Comparison of ENCODE assay signal across 8 mouse cellular contexts in genomic region chr8:120821399-120822170, GRCm38 (mm10).
DNase-seq lines count a peak whose midpoint lies in the region; ATAC-seq lines count a peak whose summit lies in the region.

No protein-coding gene starts in this region.

- no peaks in the 10 kb centered on the region for H3K36me3 ChIP-seq in kidney, embryonic 16.5 days (ENCODE audit: insufficient read depth, low read length)
- no peaks in the 10 kb centered on the region for H3K36me3 ChIP-seq in lung, embryonic 16.5 days (ENCODE audit: control insufficient read depth, insufficient read depth, low read length)

- peaks cover 7% of the 10 kb centered on the region; the same call in 1 of the 2 replicates for H3K27me3 ChIP-seq in kidney, embryonic 16.5 days (ENCODE audit: insufficient read depth, low read length)
- no peaks in the 10 kb centered on the region for H3K27me3 ChIP-seq in lung, embryonic 16.5 days (ENCODE audit: control insufficient read depth, insufficient read depth, low read depth, low read length)

- no peak overlapping the region for H3K27ac ChIP-seq in kidney, embryonic 16.5 days (ENCODE audit: low read length)
- H3K27ac ChIP-seq in lung, embryonic 16.5 days (ENCODE audit: low read length) = no peak overlapping the region

- no peak overlapping the region for H3K4me2 ChIP-seq in kidney, embryonic 16.5 days (replicated peaks; ENCODE audit: low read depth, low read length)
- H3K4me2 ChIP-seq in lung, embryonic 16.5 days (ENCODE audit: low read depth, low read length) = no peak overlapping the region

- no peak overlapping the region for H3K4me3 ChIP-seq in kidney, embryonic 16.5 days (ENCODE audit: low read length)
- no peak overlapping the region for H3K4me3 ChIP-seq in lung, embryonic 16.5 days (ENCODE audit: low read length)

- ATAC-seq in kidney, embryonic 16.5 days (ENCODE audit: low FRiP score, low TSS enrichment) = 0 out of 2 replicates have a peak, but pooled peaks have one; percentile 28
- peak; percentile 59 for ATAC-seq in lung, embryonic 16.5 days (ENCODE audit: low read depth)
- ATAC-seq in erythroblast, adult 5-6 weeks (replicated peaks; ENCODE audit: low FRiP score, poor library complexity, severe bottlenecking) = no peak

- 34% methylated on average over 9 of the region's 9 CpGs for WGBS in kidney, embryonic 16.5 days
- WGBS in lung, embryonic 16.5 days = 27% methylated on average over 9 of the region's 9 CpGs

- H3K9ac ChIP-seq in kidney, embryonic 16.5 days (replicated peaks; ENCODE audit: low read length) = no peak overlapping the region
- H3K9ac ChIP-seq in lung, embryonic 16.5 days (ENCODE audit: low read length) = no peak overlapping the region

- DNase-seq in layer of hippocampus, adult 11-12 months (ENCODE audit: low spot score) = peak; percentile 51
- DNase-seq in layer of hippocampus, adult 9-11 months = no peak
- peak; percentile 20 for DNase-seq in T-cell, adult 2 months (ENCODE audit: low spot score)
- peak; percentile 70 for DNase-seq in embryo, embryonic 9.5 days (ENCODE audit: extremely low spot score)
- peak; percentile 42 to 55 for DNase-seq in right cerebral cortex, adult 2 months (ENCODE audit: low spot score in 2 of 2)

- no peaks in the 10 kb centered on the region for H3K4me1 ChIP-seq in kidney, embryonic 16.5 days (ENCODE audit: insufficient read depth, low read length)
- H3K4me1 ChIP-seq in lung, embryonic 16.5 days (replicated peaks; ENCODE audit: control insufficient read depth, insufficient read depth, low read length) = no peaks in the 10 kb centered on the region; the same call in 1 of the 2 replicates

- no peaks in the 10 kb centered on the region; the same call in 1 of the 2 replicates for H3K9me3 ChIP-seq in kidney, embryonic 16.5 days (ENCODE audit: low read length)
- peaks cover 6% of the 10 kb centered on the region; the same call in 1 of the 2 replicates for H3K9me3 ChIP-seq in lung, embryonic 16.5 days (ENCODE audit: control insufficient read depth, low read length)
